Mouse (Mus musculus): ENCODE measurements around the gene Cwh43.
"Not testable (repeated sequence)": the region's sequence is repeated elsewhere in the genome, so short reads cannot be mapped to it uniquely, and the experiment has no call there.

Gene Cwh43

GRCm38 (mm10) chr5:73480700-73481099, 74.8 kb downstream of the Cwh43 start, which contains the start of gene Dcun1d4:
Gene Dcun1d4, plus strand, starts transcription at chr5:73481000.
- DNase-seq (ENCODE audit: low spot score) = no peak

DNA sequence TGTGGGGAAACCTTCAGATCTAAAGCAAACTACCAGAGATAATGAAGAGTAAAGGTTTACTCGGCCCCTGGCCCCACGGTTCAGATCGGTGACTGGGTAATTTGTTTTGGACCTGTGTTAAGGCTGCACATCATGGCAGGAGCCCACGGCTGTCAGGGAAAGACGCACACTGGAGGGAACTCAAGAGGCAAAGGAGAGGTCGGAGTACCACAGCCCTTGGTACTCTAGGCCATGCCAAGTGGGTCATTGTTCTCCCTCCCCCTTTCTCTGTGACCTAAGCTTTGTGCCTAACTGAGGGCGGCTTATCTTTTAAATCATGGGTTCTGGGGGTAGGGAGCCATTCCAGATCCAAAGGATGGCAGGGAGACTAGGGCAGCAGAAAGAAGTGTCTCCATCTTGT, 75.5 kb downstream of the Cwh43 start:
- no peak for DNase-seq (ENCODE audit: low spot score)

GRCm38 (mm10) chr5:73482381-73482780, 76.5 kb downstream of the Cwh43 start:
- DNase-seq (ENCODE audit: low spot score) = not testable (repeated sequence)

GRCm38 (mm10) chr5:73484016-73484615, 78.2 kb downstream of the Cwh43 start:
- DNase-seq (ENCODE audit: low spot score) = no peak

DNA sequence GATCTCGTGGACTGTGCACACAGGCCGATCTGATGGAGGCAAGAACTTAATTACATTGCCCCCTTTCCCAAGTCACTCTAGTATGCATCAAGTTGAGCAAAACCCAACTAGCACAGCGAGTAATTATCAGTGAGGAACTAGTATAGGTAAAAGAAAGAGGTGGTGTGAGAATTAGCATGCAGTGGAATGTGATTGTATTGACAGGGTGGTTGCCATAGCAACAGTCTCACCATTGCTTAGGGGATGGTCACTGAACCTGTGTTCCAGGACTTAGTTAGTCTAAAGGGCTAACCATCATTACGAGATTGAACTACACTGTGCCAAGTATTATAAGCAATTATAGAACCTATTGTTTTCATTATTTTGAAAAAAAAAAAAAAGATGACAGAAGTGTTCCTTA, 80.6 kb downstream of the Cwh43 start:
- no peak for DNase-seq (ENCODE audit: low spot score)

DNA sequence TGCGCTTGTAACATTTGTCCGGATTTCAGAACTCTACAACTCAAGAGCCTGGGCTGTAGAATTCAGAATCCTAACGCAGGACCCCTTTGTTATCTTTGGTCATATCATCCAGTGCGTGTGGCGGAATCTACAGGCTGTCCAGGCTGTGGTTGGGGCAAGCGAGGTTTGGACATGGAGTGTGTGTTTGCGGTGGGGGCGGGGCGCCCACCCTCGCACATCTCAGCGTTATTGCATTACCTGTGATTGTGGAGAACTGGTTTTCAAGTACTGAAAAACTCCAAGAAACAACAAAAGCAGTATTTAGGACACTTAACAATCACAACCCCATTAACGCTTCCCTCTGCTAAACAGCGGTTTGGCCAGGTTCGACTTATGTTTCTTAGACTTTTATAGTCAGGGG, 84.0 kb downstream of the Cwh43 start:
- no peak for DNase-seq (ENCODE audit: low spot score)

- DNase-seq (ENCODE audit: low spot score) = peak; percentile 100
These were observed 84.8 kb downstream of the Cwh43 start for GRCm38 (mm10) chr5:73490596-73491073.

GRCm38 (mm10) chr5:73491074-73491836, 85.4 kb downstream of the Cwh43 start:
- peak; percentile 10 for DNase-seq (ENCODE audit: low spot score)

DNA sequence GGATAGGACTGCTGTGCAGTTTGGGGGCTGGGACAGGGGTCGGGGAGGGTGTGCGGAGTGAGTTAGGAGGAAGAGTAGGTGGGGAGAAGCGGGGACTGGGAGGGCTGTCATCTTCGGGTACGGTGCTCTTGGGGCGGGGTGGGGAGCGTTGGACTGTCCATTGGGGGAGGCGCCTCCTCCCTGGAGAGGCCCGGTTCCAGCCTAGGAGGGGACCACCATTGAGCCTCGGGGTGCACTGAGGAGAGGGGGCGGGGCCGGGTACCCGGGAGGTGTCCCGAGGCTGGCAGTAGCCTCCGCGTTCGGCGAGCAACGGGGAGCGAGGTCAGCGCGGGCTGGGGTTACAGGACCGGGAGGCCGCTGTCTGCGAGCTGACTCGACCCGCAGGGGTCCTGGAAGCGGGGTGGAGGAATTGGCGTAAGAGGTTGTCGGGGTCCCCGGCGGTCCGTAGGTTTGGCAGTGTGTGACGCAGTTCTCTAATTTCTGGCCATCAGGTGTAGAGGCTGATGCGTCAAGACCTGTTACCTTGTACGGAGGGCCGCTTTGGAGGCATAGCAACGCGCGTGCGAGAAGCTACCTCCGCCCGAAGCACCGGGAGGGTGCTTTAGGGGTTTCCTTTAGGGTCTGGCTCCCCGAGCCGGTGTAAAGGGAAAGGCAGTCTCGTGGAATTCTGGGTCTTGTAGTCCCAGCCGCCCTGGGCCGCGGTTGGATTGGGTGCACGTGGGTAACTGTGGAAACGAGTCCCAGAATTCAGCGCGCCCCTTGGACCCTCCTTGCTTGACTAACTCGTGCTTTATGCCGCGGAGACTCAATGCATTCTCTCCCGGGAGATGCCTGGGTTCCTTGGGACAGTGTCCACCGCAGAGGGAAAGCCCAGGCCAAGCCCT, 86.2 kb downstream of the Cwh43 start:
- peak; percentile 88 for DNase-seq (ENCODE audit: low spot score)

GRCm38 (mm10) chr5:73497401-73497800, 91.5 kb downstream of the Cwh43 start:
- DNase-seq (ENCODE audit: low spot score) = no peak

DNA sequence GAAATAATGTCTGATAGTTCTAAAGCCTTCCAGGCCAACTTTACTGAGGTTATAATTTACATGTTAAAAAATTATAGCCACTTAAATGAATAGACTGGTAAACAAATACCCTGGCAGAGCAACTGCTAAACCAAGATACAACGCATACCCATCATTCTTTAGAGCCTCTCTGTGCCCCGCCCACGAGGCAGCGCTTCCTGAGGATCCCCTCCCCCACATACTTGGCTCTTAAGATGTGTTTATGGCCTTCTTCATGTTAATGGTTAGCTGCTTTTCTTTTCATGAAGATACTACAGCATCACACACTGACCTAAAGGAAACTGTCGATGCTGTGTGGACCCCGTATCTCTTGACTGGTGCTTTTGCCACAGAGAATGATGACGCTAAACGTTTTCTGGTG, 92.7 kb downstream of the Cwh43 start:
- DNase-seq (ENCODE audit: low spot score) = peak; percentile 7

GRCm38 (mm10) chr5:73500867-73501440, 95.1 kb downstream of the Cwh43 start:
- no peak for DNase-seq (ENCODE audit: low spot score)

GRCm38 (mm10) chr5:73502422-73502821, 96.5 kb downstream of the Cwh43 start:
- DNase-seq (ENCODE audit: low spot score) = no peak
